Mouse (Mus musculus) intestine, embryonic 16.5 days (tissue): ENCODE data around the gene Irf7. TPM values are rescaled to one million over a fixed set of nuclear protein-coding genes. Genes with fewer than 3 reads are reported as not detected.
A peak's percentile ranks its signal among the peaks of the same experiment; 100 is the strongest.

Source experiments
- ATAC-seq: fragments of 200-750 bp; cut with Nextera tagmentation; 2 replicates; pipeline ENCODE4 v1.8.0; 2017; ENCODE audit warnings: moderate TSS enrichment, moderate library complexity
- H3K27ac ChIP-seq: fragments of 300-500 bp; sonication (generic); 2 replicates; pipeline ENCODE4 v1.5.1; 2014; ENCODE audit warnings: mild to moderate bottlenecking, low read length
- H3K27me3 ChIP-seq: fragments of 300-500 bp; sonication (generic); replicated peaks from 2 replicates; pipeline ENCODE4 v1.6.1; 2014; ENCODE audit warnings: low read length, control low read depth, mixed read lengths; ENCODE audit not compliant: control insufficient read depth, insufficient read depth
- H3K36me3 ChIP-seq: fragments of 300-500 bp; sonication (generic); 2 replicates; pipeline ENCODE4 v1.6.1; 2014; ENCODE audit warnings: low read length, control low read depth; ENCODE audit not compliant: control insufficient read depth, insufficient read depth
- H3K4me1 ChIP-seq: fragments of 300-500 bp; sonication (generic); 2 replicates; pipeline ENCODE4 v1.6.1; 2014; ENCODE audit warnings: low read length, control low read depth, mixed read lengths; ENCODE audit not compliant: control insufficient read depth, insufficient read depth
- H3K4me2 ChIP-seq: fragments of 300-500 bp; sonication (generic); 2 replicates; pipeline ENCODE4 v1.6.1; 2014; ENCODE audit warnings: low read depth, low read length, control low read depth
- H3K4me3 ChIP-seq: fragments of 300-500 bp; sonication (generic); 2 replicates; pipeline ENCODE4 v1.5.1; 2014; ENCODE audit warnings: mild to moderate bottlenecking, low read length
- H3K9ac ChIP-seq: fragments of 300-500 bp; sonication (generic); 2 replicates; pipeline ENCODE4 v1.6.1; 2014; ENCODE audit warnings: low read depth, low read length
- H3K9me3 ChIP-seq: fragments of 300-500 bp; sonication (generic); 2 replicates; pipeline ENCODE4 v1.6.1; 2016; ENCODE audit warnings: low read length, control low read depth; ENCODE audit not compliant: control insufficient read depth
- WGBS: fragments of 180-500 bp; shearing (Covaris S2); extraction: QIAGEN DNeasy Blood & Tissue Kit; methylation state at CpG from one replicate; pipeline ENCODE4 v1.1.7; 2014; 5-methylcytosine and 5-hydroxymethylcytosine counted together
- polyA plus RNA-seq: library from polyadenylated mRNA; unstranded; fragments of >200 nt; fragmentation: Nextera tagmentation; extraction: Ambion mirVana; gene quantifications from 2 replicates; pipeline ENCODE4 v1.2.1, GENCODE M21; 2015

Gene Irf7
- polyA plus RNA-seq, 1 experiment from 2014 or later, result 6.5 TPM

DNA sequence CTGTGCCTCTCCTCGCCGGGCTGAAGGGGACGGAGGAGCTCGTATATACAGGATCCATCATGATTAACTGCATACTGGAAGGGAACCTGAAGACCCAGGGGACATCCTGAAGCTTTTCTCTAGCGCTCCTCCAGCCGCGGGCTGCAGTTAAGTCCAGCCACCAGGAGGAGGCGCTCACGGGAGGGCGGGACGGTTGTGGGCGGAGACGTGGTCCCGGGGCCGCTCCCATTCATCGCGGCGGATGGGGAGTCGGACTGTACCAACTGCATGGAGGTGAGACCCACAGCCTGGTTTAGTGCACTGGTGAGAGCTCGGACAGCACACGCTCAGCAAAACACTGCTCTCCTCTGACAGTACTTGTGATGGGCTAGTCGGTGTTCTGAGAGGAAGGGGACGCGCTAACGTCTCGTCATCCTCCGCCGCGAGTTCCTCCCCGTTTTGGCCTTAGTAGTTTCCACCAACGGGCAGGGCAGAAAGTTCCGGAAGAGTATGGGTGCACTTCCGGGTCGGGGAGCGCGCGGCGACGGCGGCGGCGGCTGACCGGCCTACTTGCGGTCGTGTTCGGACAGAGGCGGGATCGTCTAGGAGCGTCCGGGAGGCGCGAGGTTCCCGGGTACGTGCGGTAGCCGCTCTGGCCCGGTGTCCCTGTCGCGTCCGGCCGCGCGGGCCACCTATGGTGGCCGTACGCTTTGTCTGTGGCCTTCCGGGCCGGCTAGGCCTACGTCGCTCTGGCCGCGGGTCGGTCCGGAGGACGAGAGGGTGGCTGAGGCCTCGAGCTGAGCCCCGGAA lies 37.8 kb downstream of the Irf7 start, which contains the start of gene Phrf1:
Gene Phrf1 (plus strand): TSS at position 506 of the 789 bp plus-strand sequence.
- Histone ChIP-seq H3K27ac (peak within 1 kb of the TSS; percentile 92), H3K9ac (peak within 1 kb of the TSS; percentile 98), H3K27me3 (no peaks in the 10 kb centered on the region), H3K4me1 (peaks cover 8% of the 10 kb centered on the region), H3K36me3 (peaks cover 7% of the 10 kb centered on the region; the same call in 1 of the 2 replicates), H3K9me3 (no peaks in the 10 kb centered on the region), H3K4me3 (peak within 1 kb of the TSS; percentile 82), H3K4me2 (peak within 1 kb of the TSS; percentile 79)
- peak; percentile 94 for ATAC-seq
- WGBS, result under 1% methylated on average over 76 of the region's 76 CpGs

DNA sequence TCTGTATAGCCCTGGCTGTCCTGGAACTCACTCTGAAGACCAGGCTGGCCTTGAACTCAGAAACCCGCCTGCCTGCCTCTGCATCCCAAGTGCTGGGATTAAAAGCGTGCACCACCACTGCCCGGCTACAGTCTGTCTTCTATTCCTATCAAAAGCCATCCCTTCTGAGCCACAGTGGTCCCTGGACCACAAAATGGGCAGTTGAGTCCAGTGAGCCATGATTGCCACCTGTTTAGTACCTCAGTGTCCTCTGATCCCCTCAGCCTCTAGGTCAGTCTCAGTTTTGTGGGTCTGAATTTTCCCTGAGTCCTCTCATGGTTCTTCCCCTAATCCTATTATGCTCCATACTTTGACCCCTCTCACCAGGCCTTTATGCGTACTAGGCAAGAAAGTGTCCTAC lies 38.5 kb downstream of the Irf7 start:
- H3K27me3 ChIP-seq, result no peaks in the 10 kb centered on the region
- peaks cover 4% of the 10 kb centered on the region; the same call in 1 of the 2 replicates for H3K36me3 ChIP-seq
- H3K9me3 ChIP-seq, result no peaks in the 10 kb centered on the region
- 0 out of 2 replicates have a peak overlapping the region, but pooled peaks have one; percentile 15 for H3K9ac ChIP-seq
- 79% methylated on average over 4 of the region's 4 CpGs for WGBS
- peak; percentile 16; the same call in 1 of the 2 replicates for ATAC-seq
- H3K4me2 ChIP-seq, result no peak overlapping the region
- no peak overlapping the region for H3K27ac ChIP-seq
- peaks cover 11% of the 10 kb centered on the region for H3K4me1 ChIP-seq
- H3K4me3 ChIP-seq, result no peak overlapping the region

DNA sequence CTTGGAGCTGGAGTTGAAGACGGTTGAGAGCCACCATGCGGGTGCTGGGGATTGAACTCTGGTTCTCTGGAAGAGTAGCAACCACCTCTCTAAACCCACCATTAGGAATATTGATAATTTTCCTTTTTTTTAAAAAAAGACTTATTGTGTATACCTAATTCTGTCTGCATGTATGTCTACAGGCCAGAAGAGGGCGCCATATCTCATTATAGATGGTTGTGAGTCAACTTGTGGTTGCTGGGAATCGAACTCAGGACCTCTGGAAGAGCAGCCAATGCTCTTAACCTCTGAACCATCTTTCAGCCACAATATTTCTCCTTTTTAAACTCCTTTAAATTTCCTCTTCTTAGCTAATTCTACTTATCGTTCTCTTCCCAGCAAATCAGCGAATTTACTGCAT lies 39.7 kb downstream of the Irf7 start:
- WGBS, result 78% methylated on average over 6 of the region's 6 CpGs
- Histone ChIP-seq H3K36me3 (no peaks in the 10 kb centered on the region), H3K4me3 (no peak overlapping the region), H3K27ac (no peak overlapping the region), H3K4me2 (no peak overlapping the region), H3K9me3 (no peaks in the 10 kb centered on the region), H3K4me1 (peaks cover 19% of the 10 kb centered on the region), H3K9ac (no peak overlapping the region), H3K27me3 (no peaks in the 10 kb centered on the region)
- no peak for ATAC-seq

DNA sequence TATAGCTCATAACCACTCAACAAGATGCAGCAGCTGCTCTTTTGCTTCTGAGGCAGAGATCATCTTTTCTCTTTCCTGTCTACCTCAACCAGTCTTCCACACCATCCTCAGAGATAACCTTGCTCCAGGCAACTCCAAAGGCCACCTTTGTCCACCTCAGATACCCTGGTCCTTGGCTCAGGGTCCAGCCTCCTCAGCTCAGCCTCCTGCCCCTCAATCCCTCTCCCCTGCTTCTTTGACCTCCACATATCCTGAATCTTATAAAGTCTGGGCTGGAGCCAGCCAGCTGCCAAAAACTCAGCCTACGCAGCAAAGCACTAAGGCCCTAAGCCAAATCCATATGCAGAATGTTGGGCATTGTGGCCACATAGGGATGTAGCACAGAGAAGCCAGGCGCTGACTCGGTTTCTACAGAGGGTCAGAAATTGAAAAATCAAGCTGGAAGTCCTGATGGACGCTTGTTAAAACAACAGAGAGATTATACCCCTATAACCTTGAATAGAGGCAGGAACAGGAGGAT lies 43.5 kb downstream of the Irf7 start:
- Histone ChIP-seq H3K27ac (peak overlapping the region; percentile 93), H3K36me3 (peaks cover 4% of the 10 kb centered on the region; the same call in 1 of the 2 replicates), H3K4me1 (peaks cover 37% of the 10 kb centered on the region), H3K27me3 (no peaks in the 10 kb centered on the region), H3K4me2 (no peak overlapping the region), H3K4me3 (no peak overlapping the region), H3K9ac (peak overlapping the region; percentile 54), H3K9me3 (no peaks in the 10 kb centered on the region)
- WGBS, result 80% methylated on average over 4 of the region's 4 CpGs
- ATAC-seq, result no peak

DNA sequence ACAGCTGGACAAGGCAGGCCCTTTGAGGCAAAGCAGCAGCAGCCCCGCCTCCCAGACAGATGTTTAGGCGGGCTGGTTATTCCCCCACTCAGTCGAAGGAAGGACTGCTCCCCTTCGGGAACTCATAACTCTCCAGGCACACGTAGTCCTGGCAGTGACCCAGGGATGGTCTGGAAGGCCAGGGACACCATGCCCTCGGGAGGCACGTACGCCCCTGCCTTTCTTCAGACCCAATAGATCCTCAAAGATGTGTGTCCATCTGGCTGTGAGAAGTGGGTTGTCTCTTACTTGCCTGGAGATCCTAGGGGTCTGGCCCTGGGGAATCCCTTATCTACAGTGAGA lies 44.2 kb downstream of the Irf7 start:
- no peak for ATAC-seq
- Histone ChIP-seq H3K4me1 (peaks cover 43% of the 10 kb centered on the region), H3K27me3 (no peaks in the 10 kb centered on the region), H3K9me3 (no peaks in the 10 kb centered on the region), H3K4me2 (peak overlapping the region; percentile 52), H3K9ac (peak overlapping the region; percentile 54), H3K27ac (peak overlapping the region; percentile 93), H3K36me3 (peaks cover 4% of the 10 kb centered on the region; the same call in 1 of the 2 replicates), H3K4me3 (peak overlapping the region; percentile 31)
- 8% methylated on average over 8 of the region's 8 CpGs for WGBS

DNA sequence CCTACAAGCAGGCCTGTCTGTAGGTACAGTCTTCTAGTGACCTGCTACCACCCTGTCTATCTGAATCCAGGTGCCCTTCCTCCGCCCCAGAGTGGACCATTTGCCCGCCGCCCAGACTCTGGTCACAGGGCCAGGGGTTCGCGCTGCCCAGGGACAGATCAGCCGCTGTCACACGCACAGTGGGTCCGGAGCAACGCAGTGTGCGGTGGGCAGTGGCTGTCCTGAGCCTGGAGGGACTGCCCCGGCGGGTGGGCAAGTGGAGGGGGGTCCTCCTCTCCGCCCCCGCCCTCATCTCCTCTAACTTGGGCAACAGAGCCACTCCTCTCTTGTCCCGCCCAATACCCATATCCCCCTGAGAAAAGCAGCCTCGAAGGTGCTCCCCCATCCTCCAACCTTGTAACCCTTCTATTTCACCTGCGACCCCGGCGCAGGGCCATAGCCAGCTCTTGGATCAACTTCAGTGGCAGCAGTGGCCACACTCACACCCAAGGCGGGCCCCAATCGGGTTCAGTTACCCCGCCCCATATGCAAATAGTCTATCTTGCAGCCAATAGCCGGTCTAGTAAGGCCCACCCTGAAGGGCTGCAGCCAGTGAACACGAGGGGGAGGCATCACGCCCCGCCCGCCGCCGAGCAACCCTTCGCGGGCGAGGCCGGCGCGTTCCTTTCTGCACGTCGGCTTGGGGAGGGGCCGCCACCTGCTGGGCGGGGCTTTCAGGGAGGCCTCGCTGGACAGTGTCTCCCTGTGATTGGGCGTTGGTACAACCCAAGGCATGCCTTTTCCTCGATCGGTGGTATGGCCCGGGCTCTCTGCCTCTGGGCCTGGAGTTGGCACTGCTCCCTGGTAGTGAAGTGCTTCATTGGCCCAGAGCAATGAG lies 44.8 kb downstream of the Irf7 start:
- H3K27me3 ChIP-seq, result no peaks in the 10 kb centered on the region
- H3K4me1 ChIP-seq, result peaks cover 49% of the 10 kb centered on the region
- H3K27ac ChIP-seq, result peak overlapping the region; percentile 93
- peak; percentile 96 for ATAC-seq
- peak overlapping the region; percentile 87 for H3K4me2 ChIP-seq
- H3K4me3 ChIP-seq, result peak overlapping the region; percentile 71
- H3K9ac ChIP-seq, result peak overlapping the region; percentile 87
- peaks cover 4% of the 10 kb centered on the region; the same call in 1 of the 2 replicates for H3K36me3 ChIP-seq
- H3K9me3 ChIP-seq, result no peaks in the 10 kb centered on the region
- 3% methylated on average over 43 of the region's 44 CpGs for WGBS

DNA sequence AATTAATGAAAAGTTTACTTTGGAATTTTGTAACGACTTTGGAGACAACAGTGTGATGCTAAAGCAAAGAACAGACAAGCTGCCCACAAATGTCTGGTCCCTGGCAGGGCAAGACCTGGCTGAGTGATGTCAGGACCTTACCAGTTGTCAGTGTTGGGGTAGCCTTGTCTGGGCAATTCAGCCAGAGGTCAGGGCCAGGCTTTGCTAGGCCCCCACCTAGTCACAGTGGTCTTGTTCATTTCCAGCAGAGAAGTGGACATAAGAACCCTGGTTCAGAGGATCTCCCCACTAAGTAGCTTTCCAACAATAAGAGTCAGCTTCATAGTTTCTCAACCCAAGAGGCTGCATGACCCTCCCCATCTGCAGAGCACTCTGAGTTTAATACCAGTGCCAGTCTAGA lies 45.9 kb downstream of the Irf7 start:
- WGBS, result 68% methylated on average over 1 of the region's 1 CpGs
- ATAC-seq, result no peak
- Histone ChIP-seq H3K36me3 (peaks cover 4% of the 10 kb centered on the region; the same call in 1 of the 2 replicates), H3K4me2 (peak overlapping the region; percentile 87), H3K4me1 (peaks cover 50% of the 10 kb centered on the region), H3K9me3 (no peaks in the 10 kb centered on the region), H3K4me3 (peak overlapping the region; percentile 71), H3K27me3 (no peaks in the 10 kb centered on the region), H3K27ac (peak overlapping the region; percentile 85; the same call in 1 of the 2 replicates), H3K9ac (peak overlapping the region; percentile 87)

DNA sequence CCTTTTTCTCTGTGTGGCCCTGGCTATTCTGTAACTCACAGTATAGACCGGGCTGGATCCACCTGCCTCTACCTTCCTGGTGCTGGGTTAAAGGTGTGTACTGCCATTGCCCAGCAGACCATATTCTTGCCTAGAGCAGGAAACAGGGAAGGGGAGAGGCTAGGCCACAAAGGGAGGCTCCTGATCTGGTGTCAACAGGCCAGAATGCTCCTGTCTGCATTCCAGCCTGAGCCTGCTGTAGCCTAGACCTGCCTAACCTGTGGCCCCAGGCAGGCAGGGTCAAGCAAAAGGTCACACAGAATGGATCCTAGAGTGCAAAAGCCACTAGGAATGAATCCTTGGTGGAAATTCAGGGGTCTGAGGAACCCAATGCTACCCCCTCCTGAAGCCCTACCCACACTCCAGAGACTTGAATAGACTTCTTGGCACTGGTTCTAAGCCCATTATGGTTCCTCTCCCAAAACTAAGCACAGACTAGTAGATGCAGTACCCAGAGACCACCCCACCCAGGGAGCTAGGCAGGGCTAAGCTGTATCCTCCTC lies 46.7 kb downstream of the Irf7 start:
- H3K9ac ChIP-seq, result peak overlapping the region; percentile 31; the same call in 1 of the 2 replicates
- no peak overlapping the region for H3K4me2 ChIP-seq
- H3K27me3 ChIP-seq, result no peaks in the 10 kb centered on the region
- H3K27ac ChIP-seq, result peak overlapping the region; percentile 33
- ATAC-seq, result no peak
- H3K36me3 ChIP-seq, result peaks cover 4% of the 10 kb centered on the region; the same call in 1 of the 2 replicates
- H3K4me1 ChIP-seq, result peaks cover 57% of the 10 kb centered on the region
- H3K4me3 ChIP-seq, result no peak overlapping the region; the same call in 1 of the 2 replicates
- H3K9me3 ChIP-seq, result no peaks in the 10 kb centered on the region
- WGBS, result 71% methylated on average over 1 of the region's 1 CpGs
